Mouse (Mus musculus): ENCODE data around the gene Etv6. TPM values are rescaled to one million over a fixed set of nuclear protein-coding genes. Genes with fewer than 3 reads are reported as not detected.

Etv6 gene
- total and polyA plus RNA-seq, 3 experiments: 12.6 to 25.9 TPM; not detected in 1

DNA sequence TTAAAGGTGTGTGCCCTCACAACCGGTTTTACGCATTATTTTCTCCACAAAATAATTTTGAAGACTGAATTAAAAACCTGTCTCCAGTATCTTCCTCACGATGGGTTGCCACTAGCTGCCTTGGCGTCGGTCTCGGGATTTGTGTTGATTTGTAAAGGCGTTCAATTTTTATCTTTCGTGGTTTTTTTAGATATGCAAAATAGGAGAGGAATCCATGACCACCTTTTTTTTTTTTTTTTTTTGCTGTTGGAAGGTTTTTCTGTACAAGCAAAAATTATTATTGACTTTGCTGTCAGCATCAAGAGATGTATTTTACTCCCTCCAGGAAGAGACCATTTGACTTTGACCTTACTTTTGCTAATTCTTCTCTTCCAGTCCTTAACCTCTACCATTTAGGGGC is 77.3 kb downstream of the Etv6 start:
- Histone ChIP-seq H3K36me3 (ENCODE audit: control insufficient read depth in 1 of 2, insufficient read depth in 2 of 2, low read length in 2 of 2) (peaks cover 0 to 27% of the 10 kb centered on the region in 2 experiments), H3K9me3 (replicated peaks; ENCODE audit: insufficient read depth, low read length) (no peaks in the 10 kb centered on the region), H3K27me3 (ENCODE audit: control insufficient read depth in 1 of 2, insufficient read depth in 2 of 2, low read length in 2 of 2) (no peaks in the 10 kb centered on the region), H3K9ac (ENCODE audit: control insufficient read depth, low read depth, low read length, poor library complexity, severe bottlenecking) (no peak overlapping the region), H3K79me2 (ENCODE audit: control insufficient read depth, insufficient read depth, low read length, poor library complexity) (peaks cover 3% of the 10 kb centered on the region), H3K4me3 (ENCODE audit: control insufficient read depth in 1 of 2, insufficient read depth in 1 of 2, low read depth in 2 of 2, low read length in 2 of 2) (no peak overlapping the region), H3K4me1 (ENCODE audit: control insufficient read depth in 1 of 2, insufficient read depth in 2 of 2, low read length in 2 of 2) (peaks cover 9 to 24% of the 10 kb centered on the region in 2 experiments; a peak in 3 of 4 replicates), H3K27ac (ENCODE audit: control insufficient read depth, low read depth, low read length) (no peak overlapping the region)
- no peak for DNase-seq (ENCODE audit: low read depth, low spot score)
- TF ChIP-seq CTCF (IDR thresholded peaks at IDR 0.05 in 2 of 3, conservative IDR thresholded peaks at IDR 0.05 in 1 of 3; ENCODE audit: control insufficient read depth in 1 of 3, insufficient read depth in 1 of 3, low read depth in 2 of 3, low read length in 3 of 3, poor library complexity in 1 of 3, severe bottlenecking in 1 of 3) (no peak), TCF12 (IDR thresholded peaks at IDR 0.05; ENCODE audit: low read depth, low read length) (no peak), POLR2AphosphoS2 (IDR thresholded peaks at IDR 0.05; ENCODE audit: low read length) (no peak), RAD21 (IDR thresholded peaks at IDR 0.05; ENCODE audit: low read depth, low read length) (no peak), MAZ (IDR thresholded peaks at IDR 0.05; ENCODE audit: low read depth, low read length) (no peak), ETS1 (IDR thresholded peaks at IDR 0.05; ENCODE audit: low read depth, low read length) (no peak), ZNF384 (IDR thresholded peaks at IDR 0.05; ENCODE audit: low read depth, low read length) (peak; percentile 88), CHD1 (IDR thresholded peaks at IDR 0.05; ENCODE audit: low read depth, low read length) (no peak), SMC3 (IDR thresholded peaks at IDR 0.05; ENCODE audit: low read depth, low read length) (no peak), NELFE (IDR thresholded peaks at IDR 0.05; ENCODE audit: low read depth, low read length) (no peak), MYB (IDR thresholded peaks at IDR 0.05; ENCODE audit: low read depth, low read length) (no peak), ZMIZ1 (IDR thresholded peaks at IDR 0.05; ENCODE audit: low read depth, low read length) (no peak), HCFC1 (IDR thresholded peaks at IDR 0.05; ENCODE audit: low read depth, low read length) (no peak), MEF2A (IDR thresholded peaks at IDR 0.05; ENCODE audit: extremely low read depth, insufficient replicate concordance, low read depth, low read length, poor library complexity, severe bottlenecking) (no peak), KAT2A (conservative IDR thresholded peaks at IDR 0.05; ENCODE audit: low read depth, low read length) (no peak), TAL1 (IDR thresholded peaks at IDR 0.05; ENCODE audit: low read length) (no peak), USF1 (IDR thresholded peaks at IDR 0.05; ENCODE audit: low read depth, low read length) (no peak), JUND (IDR thresholded peaks at IDR 0.05; ENCODE audit: low read depth, low read length) (no peak), GATA1 (IDR thresholded peaks at IDR 0.05; ENCODE audit: low read depth, low read length) (peak; percentile 58), BHLHE40 (IDR thresholded peaks at IDR 0.05; ENCODE audit: borderline replicate concordance, low read depth, low read length) (no peak), RCOR1 (IDR thresholded peaks at IDR 0.05; ENCODE audit: low read depth, low read length) (peak; percentile 28; the same call in 1 of the 2 replicates), EP300 (IDR thresholded peaks at IDR 0.05; ENCODE audit: low read depth in 1 of 2, low read length in 2 of 2) (no peak), ZKSCAN1 (IDR thresholded peaks at IDR 0.05; ENCODE audit: low read depth, low read length) (no peak), E2F4 (IDR thresholded peaks at IDR 0.05; ENCODE audit: borderline replicate concordance, low read depth, low read length) (no peak), POLR2AphosphoS5 (IDR thresholded peaks at IDR 0.05; ENCODE audit: borderline replicate concordance, low read depth, low read length) (no peak), POLR2A (IDR thresholded peaks at IDR 0.05; ENCODE audit: control insufficient read depth in 1 of 2, insufficient read depth in 1 of 2, low read depth in 1 of 2, low read length in 2 of 2, poor library complexity in 1 of 2) (no peak)
